Comparison of ENCODE assay signal across 15 mouse cellular contexts in the genomic region with DNA sequence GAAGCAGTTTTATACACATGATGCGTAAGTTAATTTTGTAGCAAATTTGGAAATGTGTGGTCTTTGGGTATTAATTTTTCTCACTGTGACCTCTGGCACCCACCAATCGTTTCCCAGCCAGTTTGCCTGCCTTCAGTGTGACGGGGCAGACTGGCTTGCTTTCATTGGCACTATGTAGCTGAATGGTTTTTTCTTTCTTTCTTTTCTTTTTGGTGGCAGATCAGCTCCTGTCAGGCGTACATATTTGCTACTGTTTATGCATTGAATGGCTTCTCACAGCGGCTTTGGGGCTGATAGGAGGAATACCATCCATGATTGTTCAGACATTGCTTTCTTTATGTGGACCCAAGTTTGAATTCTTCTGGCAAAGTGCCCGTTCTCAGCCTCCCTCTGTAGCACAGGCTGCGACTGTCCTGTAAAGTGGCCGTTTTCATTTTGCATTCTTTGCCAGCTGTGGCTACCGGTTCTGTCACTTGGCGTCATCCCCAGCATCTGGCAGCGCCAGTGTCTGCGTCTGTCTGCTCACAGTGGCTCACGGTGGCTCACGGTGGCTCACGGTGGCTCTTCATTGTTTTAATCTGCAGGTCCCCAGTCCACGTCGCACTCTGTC. TPM values are rescaled to one million over a fixed set of nuclear protein-coding genes. Genes with fewer than 3 reads are reported as not detected.
DNase-seq lines count a peak whose midpoint lies in the region; ATAC-seq lines count a peak whose summit lies in the region.
"Had no signal": no experiment of that assay in that cellular context is flagged by ENCODE, and none has a peak within 500 bp of the region (broad histone marks: within the 10 kb centered on the region; RNA-seq: fewer than 3 reads in every experiment).

No protein-coding gene starts in this region.

- H3K4me3 ChIP-seq in forebrain, embryonic 13.5 days, result no peak overlapping the region
- no peak overlapping the region for H3K4me3 ChIP-seq in forebrain, embryonic 11.5 days (ENCODE audit: low read depth, low read length)
- no peak overlapping the region for H3K4me3 ChIP-seq in midbrain, embryonic 14.5 days (replicated peaks; ENCODE audit: low read depth, low read length)
- H3K4me3 ChIP-seq in midbrain, embryonic 11.5 days (ENCODE audit: low read depth, low read length), result no peak overlapping the region
- H3K4me3 ChIP-seq in hindbrain, embryonic 12.5 days, result no peak overlapping the region
- H3K4me3 ChIP-seq in neural tube, embryonic 15.5 days (replicated peaks), result no peak overlapping the region

- no peak for DNase-seq in forebrain, embryonic 11.5 days (ENCODE audit: low spot score)
- peak; percentile 63 for DNase-seq in midbrain, embryonic 14.5 days
- no peak for DNase-seq in midbrain, embryonic 11.5 days (ENCODE audit: low spot score, missing footprints)
- no peak for DNase-seq in embryo, embryonic 10 days (ENCODE audit: low spot score)
- DNase-seq: cerebellum, postnatal 36 days; heart, adult 18-20 months; heart, postnatal 36 days; kidney, adult 2 months; retina, postnatal 1 day; thymus, postnatal 14 days had no signal

- peaks cover 11% of the 10 kb centered on the region; the same call in 1 of the 2 replicates for H3K36me3 ChIP-seq in forebrain, embryonic 13.5 days (ENCODE audit: poor library complexity, severe bottlenecking)
- no peaks in the 10 kb centered on the region for H3K36me3 ChIP-seq in forebrain, embryonic 11.5 days (ENCODE audit: control insufficient read depth, insufficient read depth, low read length)
- 0 out of 2 replicates have a peak, but pooled peaks cover 16% of the 10 kb centered on the region for H3K36me3 ChIP-seq in midbrain, embryonic 14.5 days (ENCODE audit: control insufficient read depth, insufficient read depth, low read length)
- H3K36me3 ChIP-seq in midbrain, embryonic 11.5 days (ENCODE audit: control insufficient read depth, insufficient read depth, low read length), result no peaks in the 10 kb centered on the region
- H3K36me3 ChIP-seq in hindbrain, embryonic 12.5 days, result peaks cover 1% of the 10 kb centered on the region; the same call in 1 of the 2 replicates
- H3K36me3 ChIP-seq in neural tube, embryonic 15.5 days, result no peaks in the 10 kb centered on the region
- H3K36me3 ChIP-seq: G1E had no signal

- no peaks in the 10 kb centered on the region for H3K9me3 ChIP-seq in forebrain, embryonic 13.5 days (replicated peaks)
- no peaks in the 10 kb centered on the region for H3K9me3 ChIP-seq in forebrain, embryonic 11.5 days (ENCODE audit: control insufficient read depth, low read length)
- H3K9me3 ChIP-seq in midbrain, embryonic 14.5 days (ENCODE audit: control insufficient read depth, low read length), result no peaks in the 10 kb centered on the region
- no peaks in the 10 kb centered on the region for H3K9me3 ChIP-seq in midbrain, embryonic 11.5 days (ENCODE audit: control insufficient read depth, low read length)
- H3K9me3 ChIP-seq in hindbrain, embryonic 12.5 days (replicated peaks), result no peaks in the 10 kb centered on the region
- H3K9me3 ChIP-seq in neural tube, embryonic 15.5 days (replicated peaks), result no peaks in the 10 kb centered on the region

- peak; percentile 52; the same call in 1 of the 2 replicates for ATAC-seq in forebrain, embryonic 13.5 days
- ATAC-seq in forebrain, embryonic 11.5 days (replicated peaks; ENCODE audit: low FRiP score), result no peak
- ATAC-seq in midbrain, embryonic 14.5 days (ENCODE audit: low FRiP score, low TSS enrichment), result no peak; the same call in 1 of the 2 replicates
- no peak for ATAC-seq in midbrain, embryonic 11.5 days (ENCODE audit: low FRiP score)
- ATAC-seq in hindbrain, embryonic 12.5 days (ENCODE audit: low FRiP score), result peak; percentile 56
- no peak for ATAC-seq in neural tube, embryonic 15.5 days (ENCODE audit: low FRiP score)

- H3K9ac ChIP-seq in forebrain, embryonic 13.5 days, result no peak overlapping the region
- no peak overlapping the region for H3K9ac ChIP-seq in forebrain, embryonic 11.5 days (ENCODE audit: low read length)
- no peak overlapping the region for H3K9ac ChIP-seq in midbrain, embryonic 14.5 days (replicated peaks; ENCODE audit: low read length)
- H3K9ac ChIP-seq in midbrain, embryonic 11.5 days (ENCODE audit: low read length), result no peak overlapping the region
- H3K9ac ChIP-seq in hindbrain, embryonic 12.5 days, result no peak overlapping the region
- H3K9ac ChIP-seq in neural tube, embryonic 15.5 days (replicated peaks), result no peak overlapping the region
- H3K9ac ChIP-seq: liver, embryonic 14.5 days had no signal

- H3K4me2 ChIP-seq in forebrain, embryonic 13.5 days, result no peak overlapping the region
- H3K4me2 ChIP-seq in forebrain, embryonic 11.5 days (ENCODE audit: low read depth, low read length, severe bottlenecking), result no peak overlapping the region
- H3K4me2 ChIP-seq in midbrain, embryonic 14.5 days (ENCODE audit: low read length), result no peak overlapping the region
- no peak overlapping the region for H3K4me2 ChIP-seq in midbrain, embryonic 11.5 days
- H3K4me2 ChIP-seq in hindbrain, embryonic 12.5 days (replicated peaks), result no peak overlapping the region
- H3K4me2 ChIP-seq in neural tube, embryonic 15.5 days, result peak overlapping the region; percentile 11; the same call in 1 of the 2 replicates

- H3K27me3 ChIP-seq in forebrain, embryonic 13.5 days, result no peaks in the 10 kb centered on the region
- H3K27me3 ChIP-seq in forebrain, embryonic 11.5 days (ENCODE audit: control insufficient read depth, insufficient read depth, low read length), result no peaks in the 10 kb centered on the region
- H3K27me3 ChIP-seq in midbrain, embryonic 14.5 days (ENCODE audit: control insufficient read depth, insufficient read depth, low read length), result no peaks in the 10 kb centered on the region
- H3K27me3 ChIP-seq in midbrain, embryonic 11.5 days (ENCODE audit: control insufficient read depth, insufficient read depth, low read length), result no peaks in the 10 kb centered on the region
- no peaks in the 10 kb centered on the region for H3K27me3 ChIP-seq in hindbrain, embryonic 12.5 days
- no peaks in the 10 kb centered on the region for H3K27me3 ChIP-seq in neural tube, embryonic 15.5 days (replicated peaks)

- H3K4me1 ChIP-seq in forebrain, embryonic 13.5 days, result peaks cover 22% of the 10 kb centered on the region
- H3K4me1 ChIP-seq in forebrain, embryonic 11.5 days (replicated peaks; ENCODE audit: control insufficient read depth, insufficient read depth, low read length), result no peaks in the 10 kb centered on the region
- no peaks in the 10 kb centered on the region for H3K4me1 ChIP-seq in midbrain, embryonic 14.5 days (ENCODE audit: control insufficient read depth, insufficient read depth, low read length)
- H3K4me1 ChIP-seq in midbrain, embryonic 11.5 days (ENCODE audit: control insufficient read depth, insufficient read depth, low read length), result no peaks in the 10 kb centered on the region
- H3K4me1 ChIP-seq in hindbrain, embryonic 12.5 days, result peaks cover 13% of the 10 kb centered on the region; the same call in 1 of the 2 replicates
- H3K4me1 ChIP-seq in neural tube, embryonic 15.5 days, result peaks cover 38% of the 10 kb centered on the region

- WGBS in forebrain, embryonic 13.5 days, result 54% methylated on average over 17 of the region's 17 CpGs
- WGBS in forebrain, embryonic 11.5 days, result 83% methylated on average over 17 of the region's 17 CpGs
- 66% methylated on average over 17 of the region's 17 CpGs for WGBS in midbrain, embryonic 14.5 days
- WGBS in midbrain, embryonic 11.5 days, result 94% methylated on average over 17 of the region's 17 CpGs
- WGBS in hindbrain, embryonic 12.5 days, result 69% methylated on average over 17 of the region's 17 CpGs
- 59% methylated on average over 17 of the region's 17 CpGs for WGBS in neural tube, embryonic 15.5 days

- 0 out of 2 replicates have a peak overlapping the region, but pooled peaks have one; percentile 36 for H3K27ac ChIP-seq in forebrain, embryonic 13.5 days
- no peak overlapping the region for H3K27ac ChIP-seq in forebrain, embryonic 11.5 days (ENCODE audit: low read depth, low read length)
- H3K27ac ChIP-seq in midbrain, embryonic 14.5 days (replicated peaks; ENCODE audit: low read depth, low read length), result peak overlapping the region; percentile 50; the same call in 1 of the 2 replicates
- no peak overlapping the region for H3K27ac ChIP-seq in midbrain, embryonic 11.5 days (ENCODE audit: low read depth, low read length)
- peak overlapping the region; percentile 23; the same call in 1 of the 2 replicates for H3K27ac ChIP-seq in hindbrain, embryonic 12.5 days
- H3K27ac ChIP-seq in neural tube, embryonic 15.5 days (replicated peaks), result peak overlapping the region; percentile 41
- H3K27ac ChIP-seq: liver, embryonic 14.5 days had no signal

RNA-seq across cellular contexts. Expression of a gene that starts 38.1 kb away (rescaled TPM):
- 475 and 490 TPM in 2 replicates for polyA plus RNA-seq in forebrain, embryonic 13.5 days (2015; fragmentation: Nextera tagmentation; extraction: Ambion mirVana)
- 484 and 510 TPM in 2 replicates for polyA plus RNA-seq in forebrain, embryonic 11.5 days (2014; fragmentation: Nextera tagmentation; extraction: Ambion mirVana)
- 792 and 872 TPM in 2 replicates for polyA plus RNA-seq in midbrain, embryonic 14.5 days (2014; fragmentation: Nextera tagmentation; extraction: Ambion mirVana)
- polyA plus RNA-seq in midbrain, embryonic 11.5 days (2014; fragmentation: Nextera tagmentation; extraction: Ambion mirVana), result 494 and 495 TPM in 2 replicates
- 458 and 517 TPM in 2 replicates for polyA plus RNA-seq in hindbrain, embryonic 12.5 days (2016; fragmentation: Nextera tagmentation; extraction: Ambion mirVana)
- 773 and 880 TPM in 2 replicates for polyA plus RNA-seq in neural tube, embryonic 15.5 days (2015; fragmentation: Nextera tagmentation; extraction: Ambion mirVana)

Comparison
In these comparisons a context has a peak if more than half of its experiments do, and no peak if none do; other contexts are left out.
1. ATAC-seq: peak in forebrain, embryonic 13.5 days (single experiment) and hindbrain, embryonic 12.5 days (single experiment); none in forebrain, embryonic 11.5 days (single experiment), midbrain, embryonic 14.5 days (single experiment), midbrain, embryonic 11.5 days (single experiment) and neural tube, embryonic 15.5 days (single experiment).
2. H3K27ac ChIP-seq: peak in forebrain, embryonic 13.5 days (single experiment), midbrain, embryonic 14.5 days (single experiment), hindbrain, embryonic 12.5 days (single experiment) and neural tube, embryonic 15.5 days (single experiment); none in forebrain, embryonic 11.5 days (single experiment) and midbrain, embryonic 11.5 days (single experiment).